Mouse (Mus musculus) lung, adult 2 months (tissue): ENCODE measurements around the gene Rad51c.

ENCODE experiments used
- CTCF ChIP-seq: fragments of 200-500 bp; IDR thresholded peaks from 2 replicates; pipeline ENCODE4 v1.5.1; 2011; ENCODE audit warnings: mild to moderate bottlenecking, low read length, control low read depth; ENCODE audit not compliant: insufficient read depth
- POLR2A ChIP-seq: fragments of 200-500 bp; IDR thresholded peaks from 2 replicates; pipeline ENCODE4 v1.6.1; 2011; ENCODE audit warnings: low read depth, mild to moderate bottlenecking, control low read depth, low read length, borderline replicate concordance; ENCODE audit errors: extremely low read depth

GRCm38 (mm10) chr11:87384551-87384950 lies 20.2 kb downstream of the Rad51c start:
- TF ChIP-seq CTCF: no peak
- TF ChIP-seq POLR2A: no peak
